Mouse (Mus musculus) liver, adult 2 months (tissue): Measurements from ENCODE around the gene Tmem117. TPM values are rescaled to one million over a fixed set of nuclear protein-coding genes. Genes with fewer than 3 reads are reported as not detected.

Source experiments
- DNase-seq: peaks from one replicate; pipeline ENCODE4 v3.0.0-alpha.2; 2011; ENCODE audit warnings: low read depth, low spot score; ENCODE audit errors: extremely low read depth
- H3K27ac ChIP-seq: fragments of 200-500 bp; replicated peaks from 2 replicates; pipeline ENCODE4 v1.5.1; 2012; ENCODE audit warnings: low read depth, mild to moderate bottlenecking, control low read depth, inconsistent platforms, low read length; ENCODE audit not compliant: insufficient read depth
- H3K27me3 ChIP-seq: fragments of 200-500 bp; 2 replicates; pipeline ENCODE4 v1.6.1; 2012; ENCODE audit warnings: mild to moderate bottlenecking, moderate library complexity, low read length, inconsistent platforms; ENCODE audit not compliant: control insufficient read depth, insufficient read depth
- H3K36me3 ChIP-seq: fragments of 200-500 bp; 2 replicates; pipeline ENCODE4 v1.6.1; 2012; ENCODE audit warnings: low read length, inconsistent platforms; ENCODE audit not compliant: control insufficient read depth, insufficient read depth
- H3K4me1 ChIP-seq: fragments of 200-500 bp; 2 replicates; pipeline ENCODE4 v1.6.1; 2011; ENCODE audit warnings: low read length; ENCODE audit not compliant: control insufficient read depth, insufficient read depth
- H3K4me3 ChIP-seq: fragments of 200-500 bp; 2 replicates; pipeline ENCODE4 v1.5.1; 2011; ENCODE audit warnings: low read depth, mild to moderate bottlenecking, control low read depth, low read length, moderate library complexity; ENCODE audit not compliant: insufficient read depth
- H3K79me2 ChIP-seq: fragments of 200-500 bp; 2 replicates; pipeline ENCODE4 v1.6.1; 2012; ENCODE audit warnings: inconsistent platforms, mild to moderate bottlenecking, low read length, moderate library complexity; ENCODE audit not compliant: control insufficient read depth, insufficient read depth
- H3K9ac ChIP-seq: fragments of 200-500 bp; 2 replicates; pipeline ENCODE4 v1.6.1; 2012; ENCODE audit warnings: low read depth, mild to moderate bottlenecking, control low read depth, inconsistent platforms, low read length
- CTCF ChIP-seq: fragments of 200-500 bp; IDR thresholded peaks from 2 replicates; pipeline ENCODE4 v1.5.1; 2011; ENCODE audit warnings: low read depth, low read length, control low read depth
- POLR2A ChIP-seq: fragments of 200-500 bp; IDR thresholded peaks from 2 replicates; pipeline ENCODE4 v1.6.1; 2011; ENCODE audit warnings: low read length, control low read depth; ENCODE audit not compliant: insufficient read depth; ENCODE audit errors: extremely low read depth
- WGBS: fragments of 180-500 bp; shearing (Covaris S2); methylation state at CpG from one replicate; pipeline ENCODE4 v1.1.7; 2018; 5-methylcytosine and 5-hydroxymethylcytosine counted together
- polyA plus RNA-seq: library from polyadenylated mRNA; depleted of rRNA; stranded (reverse); fragments of >200 nt; gene quantifications from 2 replicates; pipeline ENCODE4 v1.2.3, GENCODE M21; 2012
- total RNA-seq: library from RNA; depleted of rRNA; stranded (reverse); fragments of >200 nt; gene quantifications from 2 replicates; pipeline ENCODE4 v1.2.3, GENCODE M21; 2014

Tmem117 gene
- total and polyA plus RNA-seq, 2 experiments, result 0.46 TPM; not detected in 1

GRCm38 (mm10) chr15:94638207-94638606, 9.2 kb downstream of the Tmem117 start:
- Histone ChIP-seq H3K4me3 (no peak overlapping the region), H3K27ac (no peak overlapping the region), H3K79me2 (no peaks in the 10 kb centered on the region), H3K36me3 (no peaks in the 10 kb centered on the region), H3K9ac (no peak overlapping the region), H3K4me1 (no peaks in the 10 kb centered on the region), H3K27me3 (no peaks in the 10 kb centered on the region)
- DNase-seq, result no peak
- TF ChIP-seq POLR2A, result no peak
- TF ChIP-seq CTCF, result no peak
- 92% methylated on average over 2 of the region's 2 CpGs for WGBS

GRCm38 (mm10) chr15:94639126-94639525, 10.1 kb downstream of the Tmem117 start:
- Histone ChIP-seq H3K4me3 (no peak overlapping the region), H3K27ac (no peak overlapping the region), H3K9ac (no peak overlapping the region), H3K27me3 (no peaks in the 10 kb centered on the region), H3K4me1 (no peaks in the 10 kb centered on the region), H3K79me2 (no peaks in the 10 kb centered on the region), H3K36me3 (no peaks in the 10 kb centered on the region)
- DNase-seq, result no peak
- TF ChIP-seq POLR2A (no peak), CTCF (no peak)
- WGBS, result 71% methylated on average over 2 of the region's 2 CpGs

GRCm38 (mm10) chr15:94646012-94646411, 17.0 kb downstream of the Tmem117 start:
- no peaks in the 10 kb centered on the region for H3K36me3 ChIP-seq
- H3K27me3 ChIP-seq, result peaks cover 2% of the 10 kb centered on the region; the same call in 1 of the 2 replicates
- no peaks in the 10 kb centered on the region for H3K79me2 ChIP-seq
- TF ChIP-seq POLR2A (no peak), CTCF (no peak)
- H3K4me1 ChIP-seq, result no peaks in the 10 kb centered on the region
- H3K4me3 ChIP-seq, result no peak overlapping the region
- no peak overlapping the region for H3K9ac ChIP-seq
- no peak for DNase-seq
- H3K27ac ChIP-seq, result no peak overlapping the region
- 40% methylated on average over 6 of the region's 6 CpGs for WGBS

GRCm38 (mm10) chr15:94648430-94648829, 19.4 kb downstream of the Tmem117 start:
- H3K36me3 ChIP-seq, result no peaks in the 10 kb centered on the region
- no peaks in the 10 kb centered on the region for H3K79me2 ChIP-seq
- TF ChIP-seq POLR2A, result no peak
- no peak for TF ChIP-seq CTCF
- no peak overlapping the region for H3K4me3 ChIP-seq
- H3K4me1 ChIP-seq, result no peaks in the 10 kb centered on the region
- H3K27me3 ChIP-seq, result peaks cover 2% of the 10 kb centered on the region; the same call in 1 of the 2 replicates
- DNase-seq, result no peak
- no peak overlapping the region for H3K27ac ChIP-seq
- no peak overlapping the region for H3K9ac ChIP-seq
- WGBS, result 80% methylated on average over 8 of the region's 8 CpGs

- no peaks in the 10 kb centered on the region for H3K79me2 ChIP-seq
Measured at GRCm38 (mm10) chr15:94649071-94649765, 20.2 kb downstream of the Tmem117 start.

GRCm38 (mm10) chr15:94649766-94650120, 20.7 kb downstream of the Tmem117 start:
- DNase-seq, result no peak
- no peaks in the 10 kb centered on the region for H3K4me1 ChIP-seq
- H3K9ac ChIP-seq, result no peak overlapping the region
- H3K27ac ChIP-seq, result no peak overlapping the region
- 41% methylated on average over 13 of the region's 13 CpGs for WGBS
- H3K36me3 ChIP-seq, result no peaks in the 10 kb centered on the region
- no peaks in the 10 kb centered on the region for H3K79me2 ChIP-seq
- H3K4me3 ChIP-seq, result no peak overlapping the region
- H3K27me3 ChIP-seq, result peaks cover 2% of the 10 kb centered on the region; the same call in 1 of the 2 replicates
- TF ChIP-seq CTCF (no peak), POLR2A (no peak)

More at GRCm38 (mm10) chr15:94649071-94649765, 20.2 kb downstream of the Tmem117 start:
- TF ChIP-seq CTCF, result no peak
- no peak for TF ChIP-seq POLR2A
- DNase-seq, result no peak
- no peaks in the 10 kb centered on the region for H3K4me1 ChIP-seq
- H3K9ac ChIP-seq, result no peak overlapping the region
- no peak overlapping the region for H3K27ac ChIP-seq
- no peaks in the 10 kb centered on the region for H3K36me3 ChIP-seq
- H3K4me3 ChIP-seq, result no peak overlapping the region
- H3K27me3 ChIP-seq, result peaks cover 2% of the 10 kb centered on the region; the same call in 1 of the 2 replicates
- whole genome bisulfite sequencing, result 52% methylated on average over 17 of the region's 17 CpGs
